Mouse (Mus musculus): ENCODE results near the gene Ninl. TPM values are rescaled to one million over a fixed set of nuclear protein-coding genes. Genes with fewer than 3 reads are reported as not detected.
"Not testable (repeated sequence)": the region's sequence is repeated elsewhere in the genome, so short reads cannot be mapped to it uniquely, and the experiment has no call there.

Ninl gene
- total RNA-seq, 1 experiment from 2014 or later: 34.7 TPM

GRCm38 (mm10) chr2:150948786-150949185 lies 90.4 kb downstream of the Ninl start:
- DNase-seq: peak; percentile 25

- DNase-seq: not testable (repeated sequence)
These were observed 91.1 kb downstream of the Ninl start for GRCm38 (mm10) chr2:150947880-150948611.

- peak; percentile 42 for DNase-seq
These were observed 91.8 kb downstream of the Ninl start for GRCm38 (mm10) chr2:150947341-150947740.

GRCm38 (mm10) chr2:150944017-150944416 lies 95.2 kb downstream of the Ninl start:
- DNase-seq: no peak

GRCm38 (mm10) chr2:150934659-150935058 lies 104.5 kb downstream of the Ninl start:
- no peak for DNase-seq

GRCm38 (mm10) chr2:150933482-150933881 lies 105.7 kb downstream of the Ninl start:
- no peak for DNase-seq

GRCm38 (mm10) chr2:150930806-150931205 lies 108.4 kb downstream of the Ninl start:
- DNase-seq: no peak

GRCm38 (mm10) chr2:150929156-150929555 lies 110.0 kb downstream of the Ninl start:
- no peak for DNase-seq

- DNase-seq: peak; percentile 48
These were observed 112.0 kb downstream of the Ninl start for GRCm38 (mm10) chr2:150927038-150927720.

- DNase-seq: no peak
These were observed 115.7 kb downstream of the Ninl start for GRCm38 (mm10) chr2:150923505-150923904.

GRCm38 (mm10) chr2:150923026-150923425 lies 116.2 kb downstream of the Ninl start:
- no peak for DNase-seq

- no peak for DNase-seq
These were observed 117.0 kb downstream of the Ninl start for GRCm38 (mm10) chr2:150922165-150922564.

GRCm38 (mm10) chr2:150921697-150922096 lies 117.5 kb downstream of the Ninl start:
- DNase-seq: no peak

- no peak for DNase-seq
These were observed 118.6 kb downstream of the Ninl start for GRCm38 (mm10) chr2:150920543-150920942.

GRCm38 (mm10) chr2:150918720-150919119 lies 120.5 kb downstream of the Ninl start:
- DNase-seq: no peak

- DNase-seq: no peak
These were observed 123.4 kb downstream of the Ninl start for GRCm38 (mm10) chr2:150915786-150916185.

- no peak for DNase-seq
These were observed 124.2 kb downstream of the Ninl start for GRCm38 (mm10) chr2:150914781-150915515.

- DNase-seq: no peak
These were observed 128.8 kb downstream of the Ninl start for GRCm38 (mm10) chr2:150910295-150910881.

GRCm38 (mm10) chr2:150909429-150910039 lies 129.6 kb downstream of the Ninl start:
- peak; percentile 93 for DNase-seq

- not testable (repeated sequence) for DNase-seq
These were observed 130.3 kb downstream of the Ninl start for GRCm38 (mm10) chr2:150908881-150909280.

GRCm38 (mm10) chr2:150904936-150905450 lies 134.2 kb downstream of the Ninl start, which contains the start of gene Gins1:
TSS of gene Gins1 (plus strand) at chr2:150905400.
- DNase-seq: no peak
